Mouse (Mus musculus) right cerebral cortex, postnatal 10 days (tissue): Measurements from ENCODE around the gene Taf10.

Source experiments
- DNase-seq, 2 experiments: peaks; one replicate each; pipeline ENCODE4 v3.0.0; 2021; ENCODE audit warnings: low spot score in 2 of 2

The Taf10 gene

DNA sequence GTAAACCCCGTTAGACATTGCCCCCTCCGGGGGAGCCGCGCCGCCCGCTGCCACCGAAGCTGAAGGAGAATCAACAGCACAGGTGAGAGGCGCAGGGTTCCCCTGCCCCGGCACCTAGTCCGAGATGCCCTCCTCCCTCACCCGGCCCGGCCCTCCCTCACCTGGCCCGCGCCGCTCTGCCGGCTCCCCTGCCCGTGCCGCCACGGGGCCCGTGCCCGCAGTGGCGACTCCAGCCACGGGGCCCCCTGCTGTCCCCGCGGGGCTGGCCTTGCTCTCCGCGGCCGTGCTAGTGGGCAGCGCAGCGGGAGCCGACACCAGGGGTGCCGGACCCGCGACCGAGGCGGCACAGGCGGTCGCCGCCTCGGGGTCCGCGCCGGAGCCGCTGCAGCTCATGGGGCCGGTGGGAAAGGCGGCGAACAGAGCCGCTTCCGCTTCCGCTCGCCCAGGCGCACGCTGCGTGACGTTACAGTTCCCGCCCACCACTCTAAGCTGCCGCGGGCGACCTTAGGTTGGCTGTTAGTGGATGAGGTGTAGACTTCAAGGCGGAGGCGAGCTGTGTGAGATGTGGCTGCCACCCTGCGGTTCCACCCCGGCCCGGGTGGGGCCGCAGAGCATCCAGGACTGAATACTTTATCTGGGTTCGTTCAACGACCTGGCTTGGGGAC lies at the start of gene Taf10:
TSS of gene Taf10 (minus strand) at position 436 of the 665 bp plus-strand sequence.
- peak; percentile 92 to 93 for DNase-seq

DNA sequence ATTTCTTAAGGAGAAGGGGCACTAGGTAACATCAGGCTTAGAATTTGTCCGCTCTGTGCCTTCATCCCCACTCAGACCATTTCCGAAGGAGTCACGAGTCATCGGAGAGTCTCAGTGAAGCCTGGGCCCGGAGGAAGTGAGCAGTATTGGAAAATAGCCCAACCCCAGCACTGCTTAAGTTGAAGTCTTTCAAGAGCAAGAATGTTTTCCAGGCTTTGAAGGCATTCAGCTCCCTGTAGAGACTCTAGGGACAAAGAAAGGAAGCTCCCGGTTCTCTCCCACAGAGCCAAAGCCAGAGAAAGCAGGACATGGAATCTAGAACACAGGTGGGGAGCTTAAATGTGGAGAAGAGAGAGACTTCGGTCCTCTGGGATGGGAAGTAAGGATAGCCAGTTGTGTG lies 49.5 kb upstream of the Taf10 start:
- DNase-seq = no peak

DNA sequence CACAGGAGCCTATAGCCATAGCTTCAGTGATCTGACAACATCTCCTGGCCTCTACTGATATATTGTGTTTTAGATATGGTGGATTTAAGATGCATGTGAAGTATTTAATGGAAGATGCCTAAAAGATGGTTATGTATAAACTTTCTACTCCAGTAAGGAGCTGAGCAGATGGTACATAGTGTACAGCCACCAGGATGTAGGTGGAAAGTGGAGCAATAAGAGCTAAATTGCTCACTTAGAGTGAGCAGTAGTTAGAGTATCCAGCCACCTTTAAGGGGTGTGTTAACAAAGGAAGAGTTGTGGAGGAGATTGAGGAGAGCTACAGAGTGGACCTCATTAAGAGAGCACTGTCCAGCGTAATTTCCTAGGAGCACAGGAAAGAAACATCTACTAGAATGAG lies 47.0 kb upstream of the Taf10 start:
- DNase-seq = no peak

DNA sequence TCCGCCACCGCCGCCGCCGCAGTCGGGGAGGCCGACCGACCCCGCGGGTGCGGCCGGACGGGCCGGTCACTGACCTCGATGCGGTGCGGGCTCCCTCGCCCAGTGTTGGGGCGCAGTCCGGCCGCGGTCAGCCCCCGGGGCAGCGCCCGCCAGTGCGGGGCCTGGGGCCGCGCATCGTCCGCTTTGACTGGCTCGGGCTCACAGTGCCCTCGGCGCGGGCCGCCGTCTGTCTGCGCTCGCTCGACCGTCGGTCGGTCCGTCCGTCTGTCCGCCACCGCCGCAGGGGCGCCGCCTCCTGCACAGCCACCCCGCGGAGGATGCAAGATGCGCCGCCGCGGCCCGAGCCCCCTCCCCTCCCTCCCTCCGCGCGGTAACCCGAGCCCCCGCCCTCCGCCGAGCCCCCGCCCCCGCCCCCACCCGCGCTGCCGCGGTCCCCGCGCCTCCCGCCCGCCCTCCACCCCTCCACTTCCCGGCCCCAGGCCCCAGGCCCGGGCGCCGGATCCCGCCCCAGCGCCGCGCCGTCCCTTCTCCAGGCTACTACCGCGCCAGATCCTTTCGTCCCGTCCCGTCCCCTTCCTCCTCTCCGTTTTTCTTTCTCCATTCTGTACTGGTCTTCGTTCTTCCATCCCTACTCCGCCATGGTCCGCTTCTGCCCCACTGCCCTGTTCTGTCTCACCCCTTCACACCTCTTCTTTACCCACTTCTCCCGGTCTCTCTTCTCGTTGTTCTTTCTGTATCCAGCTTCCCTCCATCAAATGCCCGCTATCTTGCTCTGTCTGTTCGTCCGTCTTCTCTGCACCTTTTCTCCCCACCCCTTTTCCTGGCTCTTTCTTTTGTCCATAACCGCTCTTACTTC lies 43.4 kb upstream of the Taf10 start, which contains the start of gene Dchs1:
TSS of gene Dchs1 (minus strand) at position 370 of the 856 bp plus-strand sequence.
- peak in 1 of 2 experiments; percentile 56 for DNase-seq

DNA sequence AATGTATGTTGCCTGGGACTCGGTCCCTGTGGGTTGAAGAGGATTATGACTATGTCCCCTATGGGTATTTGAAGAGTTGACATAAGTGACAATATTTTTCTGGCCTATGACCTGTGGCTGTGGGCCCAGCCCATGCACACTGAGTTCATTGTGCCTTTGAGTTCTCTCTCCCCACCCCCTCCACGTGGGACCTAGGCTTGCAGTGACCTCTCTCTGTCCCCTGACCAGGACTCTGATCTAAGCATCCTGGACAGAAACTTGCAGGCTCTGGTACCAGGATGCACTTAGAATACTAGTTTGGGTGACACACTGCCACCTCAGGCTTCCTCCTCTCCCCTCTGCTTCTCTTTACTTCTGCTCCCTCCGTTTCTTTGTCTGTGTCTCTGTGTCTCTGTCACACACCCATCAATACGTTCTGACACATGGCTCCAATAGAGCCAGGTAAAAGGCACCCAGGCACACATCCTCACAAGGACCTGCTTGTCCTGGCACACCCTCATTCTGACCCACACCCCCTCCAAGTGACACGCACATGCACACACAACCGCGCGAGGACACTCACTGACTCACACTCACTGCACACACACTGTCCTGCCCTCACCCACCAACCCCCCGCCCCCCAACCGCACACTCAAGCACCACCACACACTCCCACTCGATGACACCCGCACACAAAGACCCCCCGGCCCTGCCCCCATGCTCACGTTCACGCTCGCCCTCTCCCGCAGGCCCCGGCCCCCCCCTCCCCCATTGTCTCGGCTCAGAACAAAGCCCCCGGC lies 42.5 kb upstream of the Taf10 start:
- peak in 1 of 2 experiments; percentile 51 for DNase-seq

DNA sequence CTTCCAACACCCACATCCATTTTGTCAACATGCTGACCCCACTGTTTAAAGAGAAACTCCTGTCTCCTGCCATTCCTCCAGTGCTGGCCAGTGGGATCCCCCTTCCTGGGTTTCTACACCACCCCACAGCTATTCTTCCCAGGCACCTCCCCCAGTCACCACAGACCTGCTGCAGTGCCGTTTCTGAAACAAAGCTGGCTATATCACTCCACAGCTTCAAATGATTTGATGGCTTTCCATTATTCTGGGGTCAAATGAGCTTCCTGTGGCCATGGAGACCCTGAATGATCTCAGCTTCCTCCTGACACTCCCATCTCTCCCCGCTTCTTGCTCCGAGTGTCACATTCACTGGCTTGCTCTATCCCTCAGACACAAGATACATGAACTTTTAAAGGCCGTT lies 40.4 kb upstream of the Taf10 start:
- DNase-seq = no peak

DNA sequence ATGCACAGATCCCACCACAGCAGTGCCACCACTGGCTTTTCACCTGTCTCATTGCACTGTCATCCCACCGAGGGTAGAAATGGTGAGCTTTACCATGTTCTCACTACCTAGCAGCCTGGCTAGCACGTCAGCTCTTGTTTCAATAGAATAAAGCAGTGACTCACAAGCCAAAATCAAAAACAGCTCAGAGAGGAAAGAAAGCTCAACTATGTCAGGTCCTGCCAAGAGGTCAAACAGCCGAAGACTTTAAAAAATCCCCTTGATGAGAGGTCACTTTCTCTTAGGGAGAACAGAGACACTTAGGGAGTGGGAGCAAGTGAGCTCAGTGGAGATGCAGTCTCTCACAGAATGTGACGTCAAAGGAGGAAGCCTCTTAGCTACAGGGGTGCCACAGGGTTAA lies 39.7 kb upstream of the Taf10 start:
- DNase-seq = no peak

DNA sequence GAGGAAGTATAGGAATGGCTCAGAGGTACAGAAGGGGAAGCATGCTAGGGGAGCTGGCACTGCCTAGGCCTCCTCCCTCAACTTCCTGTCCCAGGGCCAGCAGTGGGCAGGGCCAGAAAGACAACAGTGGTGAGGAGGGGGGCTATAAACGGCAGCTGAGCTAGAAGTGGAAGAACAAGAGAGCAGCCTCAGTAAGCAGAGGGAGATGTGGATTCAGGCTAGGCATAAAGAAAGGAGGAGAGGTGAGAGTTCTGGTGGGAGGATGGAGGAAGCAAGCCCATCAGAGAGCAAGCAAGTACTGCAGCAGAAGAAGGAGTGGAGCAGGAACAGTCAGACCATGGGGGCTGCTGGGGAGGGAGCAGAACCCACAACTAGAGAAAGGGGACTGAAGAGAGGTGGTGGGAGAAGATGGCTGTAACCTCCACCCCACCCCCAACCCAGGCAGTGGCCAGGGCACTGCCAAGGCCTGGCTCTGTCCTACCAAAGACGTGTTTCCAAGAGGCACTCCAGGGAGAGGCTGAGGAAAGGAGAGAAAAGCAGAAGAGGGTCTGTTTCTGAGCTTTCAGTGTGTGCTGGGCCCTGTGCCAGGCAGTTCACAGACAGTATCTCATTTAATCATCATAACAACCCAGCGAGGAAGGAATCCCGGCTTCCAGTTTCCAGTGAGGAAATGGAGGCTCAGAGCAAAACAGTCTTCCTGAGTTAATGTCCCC lies 34.5 kb upstream of the Taf10 start:
- DNase-seq = peak; percentile 67 to 72

DNA sequence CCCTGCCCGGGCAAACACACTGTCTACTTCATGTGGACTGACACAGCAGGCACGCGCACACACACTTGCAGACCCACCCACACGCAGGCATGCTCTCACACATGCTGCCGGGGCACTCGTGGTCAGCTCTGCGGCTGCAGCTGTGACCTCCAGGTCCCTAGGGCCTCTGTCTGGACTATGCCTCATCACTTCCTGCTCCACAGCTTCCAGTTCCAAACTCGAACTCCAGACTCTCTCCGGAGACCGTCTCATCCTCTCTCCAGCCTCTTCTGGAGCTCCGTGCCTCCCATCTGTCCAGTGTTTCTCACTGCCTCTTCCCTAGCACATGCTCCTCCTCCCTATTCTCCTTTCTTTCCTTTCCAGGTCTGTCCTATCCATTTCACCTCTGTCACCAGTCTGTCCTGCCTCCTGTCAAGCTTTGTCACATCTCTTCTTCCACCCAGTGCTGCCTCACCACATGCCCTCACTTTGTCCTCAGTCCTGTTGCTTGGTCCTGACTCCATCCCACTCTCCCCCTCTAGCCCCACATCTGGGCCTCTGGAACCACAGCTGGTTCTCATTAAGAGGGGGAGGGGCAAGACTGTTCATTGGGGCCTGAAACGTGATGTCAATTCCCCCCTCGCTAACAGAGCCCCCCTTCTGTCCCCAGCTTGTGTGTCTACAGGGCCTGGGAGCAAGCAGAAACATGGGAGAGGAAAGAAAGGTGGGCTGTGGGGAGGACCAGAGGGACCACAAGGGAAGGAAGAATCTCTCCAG lies 33.8 kb upstream of the Taf10 start:
- DNase-seq = no peak

DNA sequence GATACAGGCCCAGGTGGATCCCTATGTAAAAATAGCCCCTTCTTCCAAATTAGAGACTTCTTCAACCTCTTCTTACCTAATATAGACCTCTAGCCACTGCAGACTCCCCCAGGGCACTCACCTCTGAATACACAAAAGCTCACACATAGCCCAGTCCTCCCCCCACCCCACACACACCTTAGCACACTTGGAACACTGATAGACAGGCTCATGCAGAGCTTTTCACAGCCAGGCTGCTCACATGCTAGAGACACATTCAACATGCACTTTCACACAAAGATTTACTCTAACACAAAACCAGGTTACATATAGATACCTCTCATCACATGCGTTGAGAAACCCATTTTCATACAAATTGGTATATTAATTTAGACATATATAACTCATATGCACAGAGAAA lies 33.2 kb upstream of the Taf10 start:
- DNase-seq = no peak

DNA sequence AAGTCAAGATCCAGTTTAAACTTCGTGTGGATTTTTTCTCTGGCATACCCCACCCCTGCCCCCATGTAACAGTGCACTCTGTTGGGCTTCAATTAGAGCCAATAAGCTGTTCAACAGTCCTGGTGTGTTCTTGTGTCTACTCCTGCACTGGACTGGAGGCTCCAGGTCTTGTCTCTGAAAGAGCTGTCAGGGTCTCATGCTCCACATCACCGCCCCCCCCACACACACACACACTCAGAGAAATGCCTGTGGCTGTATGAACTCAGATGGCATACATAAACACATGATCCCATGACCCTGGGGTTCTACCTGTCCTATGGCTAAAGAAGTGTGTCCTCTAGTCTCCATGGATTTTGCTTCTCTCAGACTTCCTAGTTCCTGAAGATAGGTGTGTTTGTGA lies 31.9 kb upstream of the Taf10 start:
- no peak for DNase-seq

DNA sequence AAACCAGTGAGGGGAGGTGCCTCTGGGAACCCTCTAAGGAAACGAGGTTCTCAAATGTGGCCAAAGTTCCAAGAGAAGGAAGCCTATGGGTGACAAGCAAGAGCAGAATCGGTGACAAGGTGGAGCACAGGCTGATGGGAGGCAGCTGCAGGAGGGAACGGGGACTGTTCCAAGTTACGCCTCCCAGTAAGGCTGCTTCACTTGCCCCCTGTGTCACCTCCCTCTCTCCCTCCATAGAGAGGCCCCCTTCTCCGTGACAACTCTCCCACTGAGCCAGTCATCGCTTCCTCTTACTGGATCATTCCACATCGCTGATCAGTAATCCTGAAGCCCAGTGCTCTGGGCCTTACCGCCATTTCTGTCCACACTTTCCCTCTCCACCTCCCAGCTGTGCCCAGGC lies 30.5 kb upstream of the Taf10 start:
- no peak for DNase-seq

DNA sequence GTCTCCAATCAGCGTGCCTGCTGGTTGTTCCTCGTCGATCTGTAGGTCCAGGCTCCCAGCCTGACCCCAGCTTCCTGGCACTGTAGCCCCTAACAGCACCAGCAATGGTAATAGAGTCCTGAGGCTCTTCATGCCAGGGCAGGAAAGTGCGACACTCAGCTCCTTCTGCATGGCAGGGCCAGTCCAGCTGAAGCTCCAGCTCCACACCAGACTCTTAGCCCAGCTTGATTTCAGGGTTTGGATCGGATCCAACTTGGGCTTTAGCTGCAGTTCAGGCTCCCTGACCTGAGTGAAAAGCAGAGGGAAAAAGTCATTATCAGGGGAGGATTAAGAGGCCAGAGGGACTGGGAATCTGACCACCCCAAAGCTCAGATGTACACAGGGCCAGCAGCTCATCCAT lies 28.9 kb upstream of the Taf10 start:
- no peak for DNase-seq

DNA sequence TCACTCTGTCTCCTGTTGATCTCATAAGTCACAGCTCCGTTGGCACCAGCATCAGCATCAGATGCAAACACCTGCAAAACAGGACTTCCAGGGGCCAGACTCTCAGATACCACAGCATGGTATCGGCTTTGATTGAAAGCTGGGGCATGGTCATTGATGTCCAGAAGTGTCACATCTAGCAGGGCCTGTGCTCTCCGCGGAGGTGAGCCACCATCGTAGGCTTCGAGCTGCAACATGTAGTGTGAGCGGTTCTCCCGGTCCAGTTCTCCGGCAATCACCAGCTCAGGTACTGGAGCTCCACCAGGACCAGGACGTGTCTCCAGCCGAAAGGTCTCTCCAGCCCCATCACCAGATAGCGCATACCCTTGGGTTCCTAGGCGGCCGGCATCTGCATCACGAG lies 28.2 kb upstream of the Taf10 start:
- DNase-seq = no peak

DNA sequence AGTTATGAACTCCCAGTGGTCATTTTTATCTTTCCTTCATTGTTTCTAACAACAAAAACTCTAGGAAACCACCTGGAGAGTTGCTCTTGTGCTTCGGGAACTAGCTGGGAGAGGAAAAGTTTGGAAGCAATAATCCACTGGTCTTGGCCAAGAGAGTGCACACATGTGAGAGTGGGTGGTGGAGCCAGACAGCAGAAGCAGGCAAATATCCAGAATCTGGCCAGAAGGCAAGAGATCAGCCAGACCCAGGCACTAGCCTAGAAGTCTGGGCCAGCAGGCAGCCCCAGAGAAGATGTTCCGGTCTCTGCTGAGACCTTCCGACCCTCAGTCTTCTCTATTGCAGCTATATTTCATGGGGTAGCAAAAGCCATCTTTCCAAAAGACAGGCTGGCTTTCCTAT lies 25.8 kb upstream of the Taf10 start:
- no peak for DNase-seq

DNA sequence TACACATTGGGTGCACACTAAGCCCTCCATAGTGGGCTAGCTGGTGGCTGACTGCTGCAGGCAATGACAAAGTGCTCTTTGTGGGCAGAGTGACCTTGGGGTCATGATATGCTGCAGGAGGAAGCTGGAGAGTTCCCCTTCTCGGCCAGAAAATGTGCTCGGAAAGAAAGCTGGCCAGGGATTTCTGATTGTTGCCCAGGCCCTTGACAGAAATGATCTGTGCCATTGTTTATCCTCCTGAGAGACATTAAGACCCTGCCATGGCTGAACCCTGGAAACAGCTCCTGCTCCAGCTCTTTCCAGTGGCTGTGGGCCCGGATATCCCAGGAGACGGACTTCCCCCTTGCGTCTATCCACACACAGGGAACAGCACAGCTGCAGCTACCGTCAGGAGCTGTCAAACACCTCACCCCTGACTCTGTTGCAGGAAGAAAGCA lies 23.6 kb upstream of the Taf10 start:
- DNase-seq = no peak

DNA sequence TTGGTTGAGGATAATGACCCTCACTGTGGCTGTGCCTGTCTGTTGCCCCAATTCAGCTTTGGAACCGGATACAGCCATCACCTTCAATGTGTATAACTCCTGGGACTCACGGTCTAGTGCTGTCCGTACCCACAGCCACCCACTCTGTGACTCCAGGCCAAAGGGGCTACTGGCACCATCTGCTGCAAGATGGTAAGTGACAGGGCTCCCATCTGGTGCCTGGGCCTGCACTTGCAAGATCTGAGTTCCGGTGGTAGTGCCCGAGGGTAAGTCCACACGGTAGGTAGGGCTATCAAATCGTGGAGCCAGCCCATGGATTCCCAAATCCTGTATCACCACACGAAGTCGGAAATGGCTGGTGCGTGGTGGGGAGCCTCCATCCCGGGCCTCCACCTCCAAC lies 20.2 kb upstream of the Taf10 start:
- no peak for DNase-seq

DNA sequence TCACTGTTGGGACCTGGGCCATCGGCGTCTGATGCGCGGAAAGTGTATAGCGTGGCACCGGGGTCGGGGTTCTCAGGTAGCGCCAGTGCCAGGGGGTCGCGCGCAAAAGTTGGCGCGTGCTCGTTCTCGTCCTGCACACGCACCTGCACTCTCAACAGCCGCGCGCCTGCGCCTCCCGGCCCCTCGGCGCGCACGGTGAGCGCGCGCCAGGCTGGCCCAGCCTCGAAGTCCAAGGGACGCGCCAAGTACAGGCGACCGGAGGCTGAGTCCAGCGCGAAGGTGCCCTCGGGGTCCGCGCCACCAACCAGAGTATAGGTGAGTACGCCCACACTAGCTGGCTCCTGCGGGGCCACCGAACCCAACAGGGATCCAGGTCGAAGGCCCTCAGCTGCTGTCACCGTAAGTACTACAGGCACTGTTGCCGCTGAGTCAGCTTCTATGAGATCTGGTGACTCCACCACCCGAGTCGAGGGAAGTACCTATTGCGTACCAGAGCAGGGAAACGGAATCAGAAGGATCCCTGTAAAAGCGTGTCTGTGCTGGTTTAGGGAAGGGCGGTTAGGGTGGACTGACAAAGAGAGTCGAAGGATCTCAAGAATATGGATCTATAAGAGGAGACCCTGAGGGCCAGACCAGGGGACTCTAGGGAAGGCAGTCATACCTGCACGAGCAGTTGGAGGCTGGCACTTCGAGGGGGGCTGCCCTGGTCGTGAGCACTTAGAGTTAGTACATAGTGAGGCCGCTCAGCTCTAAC lies 18.5 kb upstream of the Taf10 start:
- DNase-seq = no peak

DNA sequence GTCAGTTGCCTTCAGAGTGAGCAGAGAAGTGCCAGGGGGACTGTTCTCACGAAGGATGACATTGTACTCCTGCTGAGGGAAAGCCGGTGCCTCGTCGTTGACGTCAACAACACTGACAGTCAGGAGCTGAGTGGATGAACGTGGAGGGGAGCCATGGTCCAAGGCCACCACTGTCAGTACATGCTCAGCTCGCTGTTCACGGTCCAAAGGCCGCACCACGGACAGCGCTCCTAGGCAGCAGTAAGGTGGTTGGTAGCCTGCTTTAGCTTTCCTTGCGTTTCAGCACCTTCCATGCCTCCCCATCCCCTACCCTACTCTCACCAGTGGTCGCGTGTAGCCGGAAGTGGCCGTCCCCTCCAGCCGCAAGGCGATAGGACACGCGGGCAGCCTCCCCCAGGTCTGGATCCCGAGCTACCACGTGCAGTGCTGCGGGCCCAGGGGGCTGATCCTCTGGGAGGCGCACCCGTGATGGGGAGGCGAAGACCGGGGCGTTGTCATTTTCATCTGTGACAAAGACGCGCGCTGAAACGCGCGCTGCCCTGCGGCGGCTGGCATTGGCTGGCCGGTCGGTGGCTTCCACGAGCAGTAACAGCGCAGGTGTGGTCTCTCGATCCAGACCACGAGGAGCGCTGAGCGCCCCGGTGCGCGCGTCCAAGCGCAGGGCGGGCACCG lies 17.8 kb upstream of the Taf10 start:
- no peak for DNase-seq

DNA sequence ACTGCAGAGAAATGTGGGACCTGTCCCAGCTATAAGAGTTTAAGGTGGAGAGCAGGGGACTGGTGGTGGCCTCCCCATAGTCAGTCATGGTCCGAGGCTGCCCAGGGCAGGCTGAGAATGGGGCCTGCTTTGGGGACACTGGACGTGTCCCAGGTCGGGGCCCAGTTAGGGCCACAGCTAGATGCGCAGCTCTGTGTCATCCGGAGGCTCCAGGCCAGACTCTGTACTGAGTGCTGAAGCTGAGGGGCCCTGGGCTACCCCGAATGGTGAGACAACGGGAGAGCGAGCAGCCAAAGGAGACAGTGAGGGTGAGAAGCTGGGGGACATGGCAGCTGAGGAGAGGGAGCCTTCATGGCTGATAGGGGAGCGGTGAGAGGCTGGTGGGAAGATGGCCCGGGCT lies 9.1 kb upstream of the Taf10 start:
- DNase-seq = no peak
